Mouse (Mus musculus): ENCODE data around the gene Gm20696.

The Gm20696 gene

DNA sequence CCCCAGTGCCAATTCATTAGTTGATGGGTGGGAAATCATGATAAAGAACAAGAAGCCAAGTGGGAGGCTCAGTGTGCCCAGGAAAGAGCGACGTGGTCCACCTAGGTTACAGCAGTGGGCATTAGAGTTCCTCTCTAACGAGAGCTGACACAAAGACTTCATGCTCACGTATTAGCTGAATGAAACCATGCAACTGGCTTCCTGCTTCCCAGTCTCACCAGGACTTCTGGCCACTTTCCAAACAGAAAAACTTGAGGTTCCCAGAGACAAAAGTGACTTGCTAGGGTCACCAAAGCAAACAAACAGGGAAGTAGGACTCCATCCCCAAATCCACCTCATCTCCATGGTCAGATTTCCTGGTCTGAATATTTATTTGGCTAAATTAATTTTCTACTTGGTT is 288.9 kb downstream of the Gm20696 start:
- no peak for DNase-seq

DNA sequence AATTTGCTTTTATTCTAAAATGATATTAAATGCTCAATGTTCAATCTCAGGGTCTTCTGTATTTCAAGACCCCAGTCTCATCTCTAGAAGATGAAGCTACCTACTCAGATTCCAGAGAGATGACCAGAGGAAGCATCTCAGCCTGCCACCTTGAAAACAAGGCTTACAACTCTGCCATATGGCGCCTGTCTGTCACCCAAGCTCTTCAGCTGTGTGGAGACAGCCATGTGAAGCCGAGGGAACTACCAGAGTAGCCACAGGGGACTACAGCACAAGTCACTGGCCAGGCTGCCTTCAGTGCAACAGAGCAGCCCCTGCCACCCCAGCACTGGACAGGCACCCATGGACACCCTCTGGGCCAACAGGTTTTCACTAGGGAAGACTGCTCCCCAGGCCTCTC is 289.5 kb downstream of the Gm20696 start:
- peak; percentile 53 to 63 for DNase-seq

DNA sequence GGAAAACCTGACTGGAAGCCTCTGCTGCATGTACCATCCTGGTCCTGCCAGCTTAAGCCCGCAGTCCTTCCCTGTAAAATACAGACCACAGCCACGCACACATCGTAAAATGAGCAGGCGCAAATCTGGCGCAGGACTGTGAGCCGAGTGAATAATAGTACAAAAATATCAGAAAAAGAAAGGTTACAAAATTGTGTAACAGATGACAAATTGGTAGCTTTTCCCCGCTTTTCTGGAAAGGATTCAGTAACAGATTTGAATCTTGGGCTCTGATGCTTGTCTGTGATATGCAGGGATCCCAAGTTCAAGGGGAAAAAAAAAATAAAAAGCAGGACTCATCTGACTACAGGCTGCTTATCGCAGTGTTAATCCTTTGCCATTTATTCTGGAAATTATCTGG is 289.9 kb downstream of the Gm20696 start:
- no peak for DNase-seq

DNA sequence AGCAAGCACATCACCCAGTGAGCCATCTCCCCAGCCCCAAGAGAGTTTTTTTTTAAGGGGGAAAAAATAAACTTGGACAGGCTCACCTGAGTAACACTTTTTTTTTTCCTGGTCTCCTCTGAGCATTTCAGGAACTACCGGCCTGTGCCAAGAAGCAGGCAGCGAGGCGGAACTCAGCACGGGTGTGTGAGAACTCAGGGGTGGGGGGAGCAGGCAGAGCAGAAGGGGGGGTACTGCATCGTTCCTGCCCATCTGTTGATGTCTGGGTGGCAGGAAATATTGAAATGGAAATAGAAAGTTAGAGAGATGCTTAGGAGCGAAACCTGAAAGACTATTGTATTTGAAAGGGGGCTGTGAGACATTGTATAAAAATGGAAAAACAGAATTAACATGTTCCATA is 290.7 kb downstream of the Gm20696 start:
- peak; percentile 30 to 51 for DNase-seq

GRCm38 (mm10) chr6:99375376-99375775 is 291.2 kb downstream of the Gm20696 start:
- DNase-seq = no peak

GRCm38 (mm10) chr6:99374448-99375271 is 291.9 kb downstream of the Gm20696 start:
- DNase-seq = no peak

DNA sequence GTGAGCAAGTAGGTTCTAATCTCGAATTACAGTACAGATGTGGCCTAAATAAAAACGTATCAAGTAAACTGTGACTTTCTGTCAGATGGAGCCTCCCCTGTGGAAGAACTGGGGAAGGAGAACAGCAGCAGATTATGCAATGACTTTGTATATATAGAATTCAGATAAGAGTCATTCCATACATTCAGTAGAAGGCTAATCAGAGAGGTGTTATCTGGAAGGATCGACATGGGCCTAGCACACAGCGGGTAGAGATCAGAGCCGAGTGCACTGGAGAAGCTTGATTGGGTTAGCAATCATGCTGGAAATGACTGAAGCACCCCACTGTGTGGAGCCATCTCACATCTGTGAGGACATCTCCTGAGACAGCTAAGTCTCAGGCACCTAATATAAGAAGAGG is 294.2 kb downstream of the Gm20696 start:
- no peak for DNase-seq

GRCm38 (mm10) chr6:99372016-99372415 is 294.6 kb downstream of the Gm20696 start:
- no peak for DNase-seq

DNA sequence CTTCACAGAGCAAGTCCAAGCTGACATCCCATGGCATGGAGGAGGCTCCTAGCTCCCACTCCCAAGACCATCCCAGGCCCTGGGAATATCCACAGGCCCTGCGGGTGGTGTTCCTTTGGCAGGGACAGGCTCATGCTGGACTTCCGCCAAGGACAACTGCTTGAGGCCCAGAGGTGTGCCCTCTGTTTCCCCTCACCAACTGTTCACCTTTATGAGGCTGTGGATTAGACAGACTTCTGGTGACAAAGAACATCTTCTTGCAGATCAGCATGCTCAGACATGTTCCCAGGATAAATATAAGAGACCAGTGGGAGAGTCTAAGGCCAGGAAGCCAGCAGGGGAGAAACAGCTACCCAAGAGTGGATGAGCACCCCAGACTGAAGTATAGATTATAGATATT is 296.7 kb downstream of the Gm20696 start:
- DNase-seq = peak in 1 of 2 experiments; percentile 20

DNA sequence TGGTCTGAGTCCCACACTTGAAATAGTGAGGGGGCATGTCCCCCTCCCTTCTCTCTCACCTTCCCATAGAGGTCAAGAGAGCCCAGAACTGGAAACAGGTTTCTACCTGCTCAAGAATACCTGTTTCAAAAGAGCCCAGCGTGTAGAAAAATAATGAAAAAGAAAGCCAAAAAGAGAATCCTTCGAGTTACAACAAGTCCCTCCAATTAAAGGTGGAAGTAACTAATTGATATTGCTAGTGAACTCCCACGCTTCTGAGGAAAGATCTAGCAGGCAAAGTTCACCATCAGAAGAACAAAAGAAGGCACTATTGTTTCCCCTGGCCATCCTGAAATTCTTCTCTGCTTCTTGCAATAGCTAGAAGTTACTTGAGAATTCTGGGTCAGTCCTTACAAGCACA is 297.4 kb downstream of the Gm20696 start:
- DNase-seq = no peak

GRCm38 (mm10) chr6:99368118-99368753 is 298.4 kb downstream of the Gm20696 start:
- no peak for DNase-seq

DNA sequence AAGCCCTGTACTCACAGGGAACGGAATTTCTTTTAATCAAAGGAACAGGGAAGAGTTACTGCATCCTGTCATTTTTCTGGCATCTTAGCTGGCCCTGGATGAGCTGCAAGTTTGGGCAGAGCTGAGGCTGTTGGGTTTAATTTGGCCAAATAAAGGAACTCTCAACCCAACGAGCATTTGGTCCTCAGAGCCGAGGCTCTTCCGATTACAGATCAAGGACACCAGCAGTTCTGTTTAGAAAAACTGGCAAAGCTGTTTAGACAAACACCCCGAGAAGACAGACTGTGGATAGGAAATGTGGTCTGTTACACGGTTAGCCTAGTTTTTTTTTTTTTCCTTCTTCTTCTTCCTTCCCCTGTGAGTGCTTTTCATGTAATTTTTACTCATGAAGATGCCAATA is 302.1 kb downstream of the Gm20696 start:
- DNase-seq = no peak

DNA sequence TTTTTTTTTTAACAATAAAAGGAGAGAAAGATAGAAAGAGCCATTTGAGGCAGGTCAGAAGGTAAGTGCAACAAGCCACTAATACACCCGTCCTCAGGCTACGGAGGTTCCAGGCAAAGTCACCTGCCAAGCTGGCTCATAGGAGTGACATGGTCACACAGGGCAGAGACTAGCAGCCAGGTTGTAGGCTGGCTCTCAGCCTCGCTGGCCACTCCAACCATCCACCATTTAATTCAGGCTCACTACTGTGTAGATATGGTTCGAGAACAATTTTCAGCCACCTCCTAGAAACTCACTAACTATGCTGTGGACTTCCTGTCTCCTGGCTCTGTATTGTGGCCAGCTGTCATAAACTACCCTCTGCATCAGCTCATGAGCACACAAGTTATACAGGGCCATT is 306.0 kb downstream of the Gm20696 start:
- DNase-seq = peak in 1 of 2 experiments; percentile 18

GRCm38 (mm10) chr6:99359765-99360499 is 306.7 kb downstream of the Gm20696 start:
- no peak for DNase-seq

DNA sequence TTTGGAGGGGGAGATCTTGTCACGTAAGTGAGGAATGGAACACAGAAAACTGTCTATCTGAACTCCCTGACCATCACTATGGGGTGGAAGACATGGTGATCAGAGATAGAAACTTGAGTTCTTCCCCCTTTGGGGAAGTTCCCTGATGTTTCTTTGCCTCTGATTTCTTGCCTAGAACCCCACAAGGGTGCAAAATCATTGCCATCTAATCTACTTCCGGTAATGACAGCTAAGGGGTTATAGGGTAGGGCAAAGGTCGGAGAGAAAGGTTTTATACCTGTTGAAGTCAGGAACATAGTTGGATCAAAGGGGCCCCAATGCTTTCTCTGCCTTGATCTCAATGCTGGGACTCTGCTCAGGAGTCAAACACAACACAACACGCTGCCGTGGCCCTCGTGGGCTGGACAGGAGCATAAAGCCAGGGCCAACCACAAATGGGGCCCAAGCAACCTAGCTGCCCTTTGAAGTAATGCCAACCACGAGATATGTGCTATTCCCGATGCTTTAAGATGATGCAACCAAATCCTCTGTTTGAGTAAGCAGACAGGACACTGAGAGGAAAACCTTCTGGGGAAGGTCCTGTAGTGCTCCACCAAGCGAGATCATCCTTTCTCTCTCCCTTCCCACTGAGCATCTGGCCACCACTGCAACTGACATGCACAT is 307.4 kb downstream of the Gm20696 start:
- DNase-seq = no peak

- DNase-seq = no peak
Observed at GRCm38 (mm10) chr6:99357931-99358330, 308.7 kb downstream of the Gm20696 start.

- no peak for DNase-seq
Observed at GRCm38 (mm10) chr6:99354338-99354737, 312.3 kb downstream of the Gm20696 start.

DNA sequence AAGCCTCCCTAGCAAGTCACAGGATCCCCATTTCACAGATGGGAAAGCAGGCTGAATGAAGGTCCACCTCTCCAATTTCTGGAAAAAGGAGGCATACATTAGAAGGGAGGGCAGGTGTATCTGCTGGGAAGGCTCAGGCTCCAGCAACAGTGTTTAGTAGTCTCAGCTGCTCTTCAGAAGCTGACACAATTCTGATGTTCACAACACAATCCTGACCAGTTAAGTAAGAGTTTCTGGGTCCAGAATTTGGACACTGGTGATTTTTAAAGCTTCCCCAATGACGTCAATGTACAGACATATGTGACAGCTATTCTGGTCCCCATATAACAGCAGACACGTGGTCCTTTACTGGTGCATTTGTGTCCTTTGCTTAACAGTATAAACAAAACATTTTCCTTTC is 313.2 kb downstream of the Gm20696 start:
- DNase-seq = no peak

GRCm38 (mm10) chr6:99350566-99350965 is 316.0 kb downstream of the Gm20696 start:
- no peak for DNase-seq

GRCm38 (mm10) chr6:99350156-99350555 is 316.4 kb downstream of the Gm20696 start:
- DNase-seq = no peak

DNA sequence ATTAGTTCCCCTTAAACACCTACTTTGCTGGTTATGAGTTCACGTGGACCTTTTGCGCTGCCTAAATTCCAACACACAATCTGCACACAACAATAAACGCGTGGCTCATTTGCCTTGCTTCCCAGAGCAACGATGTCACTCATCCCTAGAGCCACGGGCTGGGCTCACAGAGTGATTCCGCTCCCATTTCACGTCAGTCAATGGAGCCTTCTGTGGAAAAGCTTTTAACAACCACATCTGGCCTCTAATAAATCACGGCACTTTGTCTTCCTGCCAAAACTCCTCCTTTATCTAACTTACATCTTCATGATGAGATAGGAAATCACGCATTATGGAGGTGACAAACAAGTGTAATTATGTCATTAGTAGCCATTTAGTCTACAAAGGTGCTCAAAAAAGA is 318.8 kb downstream of the Gm20696 start:
- no peak for DNase-seq

DNA sequence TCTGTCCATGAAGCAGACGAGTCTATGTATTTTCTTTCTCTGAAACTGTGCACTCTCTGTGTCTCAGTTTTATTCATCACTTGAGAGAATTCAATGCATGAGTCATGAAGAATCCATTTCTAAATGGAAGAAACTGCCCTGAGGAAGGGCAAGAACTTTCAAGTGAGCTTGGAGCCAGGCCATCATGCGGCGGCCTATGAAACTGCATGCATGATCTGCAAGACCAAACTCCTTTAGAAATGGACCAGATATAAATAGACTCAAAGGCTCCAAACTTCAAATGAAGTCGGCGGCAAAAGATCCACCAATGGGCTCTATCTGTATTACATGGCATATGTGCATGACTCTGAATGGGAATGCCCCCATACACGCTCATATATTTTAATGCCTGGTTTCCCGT is 321.6 kb downstream of the Gm20696 start:
- no peak for DNase-seq

- no peak for DNase-seq
Observed at GRCm38 (mm10) chr6:99344357-99344756, 322.2 kb downstream of the Gm20696 start.
